In the genomic region with DNA sequence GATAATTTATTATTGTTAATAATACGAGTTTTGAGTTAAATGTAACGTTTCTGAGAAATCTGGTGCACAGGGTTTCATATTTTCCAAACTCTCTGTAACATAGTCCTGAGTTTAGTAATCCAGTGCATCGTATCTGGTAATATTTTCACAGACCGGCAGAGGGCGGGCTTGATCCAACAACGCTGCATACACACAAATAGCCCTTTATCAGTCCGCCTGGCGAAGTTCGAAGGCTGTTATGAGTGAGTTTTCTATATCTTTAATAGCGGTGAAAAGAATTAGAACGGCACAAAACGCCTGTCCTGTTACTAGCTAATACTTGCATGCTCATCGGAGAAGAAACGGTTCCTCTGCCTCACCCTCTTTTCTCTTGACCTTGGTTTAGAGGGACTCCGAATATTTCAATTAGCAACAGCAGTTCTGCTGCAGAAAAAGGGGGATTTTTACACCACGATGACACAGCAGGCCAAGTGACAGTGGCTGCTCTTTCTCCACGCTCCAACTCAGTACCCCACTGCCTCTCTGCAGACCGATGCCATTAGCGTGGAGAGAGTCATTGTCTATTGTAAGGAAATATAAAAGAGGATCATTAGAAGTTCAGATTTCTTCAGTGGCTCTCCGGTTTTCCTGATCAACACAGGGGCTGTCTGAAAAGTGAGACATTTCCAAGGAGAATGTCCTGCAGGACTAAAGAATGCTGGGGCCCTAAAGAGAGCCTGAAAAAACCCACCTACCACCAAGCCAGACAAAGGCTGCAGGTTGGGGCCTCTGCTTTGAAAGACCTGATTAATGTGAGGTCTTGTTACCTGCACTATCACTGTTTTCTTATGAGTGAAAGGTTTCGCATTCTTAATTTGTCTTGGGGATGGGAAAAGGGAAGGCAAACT, we compare ENCODE assay signal across 8 mouse cellular contexts.
DNase-seq lines count a peak whose midpoint lies in the region; ATAC-seq and TF ChIP-seq lines count a peak whose summit lies in the region.

No protein-coding gene starts in this region.

- no peaks in the 10 kb centered on the region for H3K27me3 ChIP-seq in embryonic facial prominence, embryonic 15.5 days
- no peaks in the 10 kb centered on the region for H3K27me3 ChIP-seq in heart, embryonic 12.5 days (replicated peaks)
- no peaks in the 10 kb centered on the region for H3K27me3 ChIP-seq in kidney, embryonic 16.5 days (ENCODE audit: insufficient read depth, low read length)
- no peaks in the 10 kb centered on the region for H3K27me3 ChIP-seq in limb, embryonic 15.5 days
- no peaks in the 10 kb centered on the region for H3K27me3 ChIP-seq in myocyte (ENCODE audit: control insufficient read depth, insufficient read depth, insufficient read length)

- no peak overlapping the region for H3K27ac ChIP-seq in bone marrow, adult 2 months (ENCODE audit: control insufficient read depth, insufficient read depth, low read depth, low read length, poor library complexity)
- no peak overlapping the region for H3K27ac ChIP-seq in embryonic facial prominence, embryonic 15.5 days (replicated peaks)
- H3K27ac ChIP-seq in heart, embryonic 12.5 days (ENCODE audit: poor library complexity, severe bottlenecking), result no peak overlapping the region
- H3K27ac ChIP-seq in kidney, embryonic 16.5 days (ENCODE audit: low read length), result no peak overlapping the region
- H3K27ac ChIP-seq in limb, embryonic 15.5 days, result no peak overlapping the region

- TF ChIP-seq CTCF in bone marrow, adult 2 months (IDR thresholded peaks at IDR 0.05; ENCODE audit: control insufficient read depth, insufficient read depth, low read length), result peak; percentile 32

- H3K4me2 ChIP-seq in embryonic facial prominence, embryonic 15.5 days (replicated peaks), result peak overlapping the region; percentile 54
- H3K4me2 ChIP-seq in heart, embryonic 12.5 days, result peak overlapping the region; percentile 67
- peak overlapping the region; percentile 54 for H3K4me2 ChIP-seq in kidney, embryonic 16.5 days (replicated peaks; ENCODE audit: low read depth, low read length)
- H3K4me2 ChIP-seq in limb, embryonic 15.5 days, result peak overlapping the region; percentile 45
- peak overlapping the region; percentile 81 for H3K4me2 ChIP-seq in myocyte (ENCODE audit: low read depth)

- no peak overlapping the region for H3K9ac ChIP-seq in embryonic facial prominence, embryonic 15.5 days
- H3K9ac ChIP-seq in heart, embryonic 12.5 days, result peak overlapping the region; percentile 35; the same call in 1 of the 2 replicates
- H3K9ac ChIP-seq in kidney, embryonic 16.5 days (replicated peaks; ENCODE audit: low read length), result peak overlapping the region; percentile 55; the same call in 1 of the 2 replicates
- H3K9ac ChIP-seq in limb, embryonic 15.5 days, result no peak overlapping the region

- no peak for TF ChIP-seq POLR2A in bone marrow, adult 2 months (IDR thresholded peaks at IDR 0.05; ENCODE audit: borderline replicate concordance, control insufficient read depth, low read depth, low read length)
- no peak for TF ChIP-seq POLR2A in myocyte (IDR thresholded peaks at IDR 0.05; ENCODE audit: insufficient read length, low read depth)

- peak; percentile 58 for DNase-seq in CD4-positive, CD25-positive, alpha-beta regulatory T cell, adult 2 months (ENCODE audit: low read depth, low spot score)
- DNase-seq in testis, postnatal 10 days (ENCODE audit: low spot score), result peak; percentile 78

- H3K36me3 ChIP-seq in embryonic facial prominence, embryonic 15.5 days, result no peaks in the 10 kb centered on the region
- H3K36me3 ChIP-seq in heart, embryonic 12.5 days, result no peaks in the 10 kb centered on the region
- H3K36me3 ChIP-seq in kidney, embryonic 16.5 days (ENCODE audit: insufficient read depth, low read length), result no peaks in the 10 kb centered on the region
- no peaks in the 10 kb centered on the region for H3K36me3 ChIP-seq in limb, embryonic 15.5 days
- no peaks in the 10 kb centered on the region for H3K36me3 ChIP-seq in myocyte (ENCODE audit: control insufficient read depth, insufficient read depth)

- no peak overlapping the region for H3ac ChIP-seq in myocyte (ENCODE audit: control insufficient read depth, insufficient read length)

- ATAC-seq in embryonic facial prominence, embryonic 15.5 days (ENCODE audit: insufficient number of reproducible peaks, low FRiP score, low TSS enrichment, low read depth), result no peak
- ATAC-seq in heart, embryonic 12.5 days (ENCODE audit: insufficient number of reproducible peaks, low FRiP score), result peak; percentile 51; the same call in 1 of the 2 replicates
- ATAC-seq in kidney, embryonic 16.5 days (ENCODE audit: low FRiP score, low TSS enrichment), result peak; percentile 78; the same call in 1 of the 2 replicates
- ATAC-seq in limb, embryonic 15.5 days (ENCODE audit: insufficient number of reproducible peaks, low FRiP score, low TSS enrichment, low read depth), result 0 out of 2 replicates have a peak, but pooled peaks have one; percentile 55

- WGBS in bone marrow, adult 2 months, result 13% methylated on average over 21 of the region's 21 CpGs
- WGBS in embryonic facial prominence, embryonic 15.5 days, result 14% methylated on average over 21 of the region's 21 CpGs
- 24% methylated on average over 21 of the region's 21 CpGs for WGBS in heart, embryonic 12.5 days
- 16% methylated on average over 21 of the region's 21 CpGs for WGBS in kidney, embryonic 16.5 days
- WGBS in limb, embryonic 15.5 days, result 19% methylated on average over 21 of the region's 21 CpGs

- H3K9me3 ChIP-seq in embryonic facial prominence, embryonic 15.5 days (replicated peaks), result no peaks in the 10 kb centered on the region
- no peaks in the 10 kb centered on the region for H3K9me3 ChIP-seq in heart, embryonic 12.5 days (replicated peaks)
- no peaks in the 10 kb centered on the region for H3K9me3 ChIP-seq in kidney, embryonic 16.5 days (ENCODE audit: low read length)
- no peaks in the 10 kb centered on the region for H3K9me3 ChIP-seq in limb, embryonic 15.5 days

- no peaks in the 10 kb centered on the region for H3K79me2 ChIP-seq in myocyte (ENCODE audit: control insufficient read depth, insufficient read depth)

- no peaks in the 10 kb centered on the region for H3K4me1 ChIP-seq in bone marrow, adult 2 months (ENCODE audit: control insufficient read depth, insufficient read depth, low read length)
- H3K4me1 ChIP-seq in embryonic facial prominence, embryonic 15.5 days, result no peaks in the 10 kb centered on the region
- peaks cover 3% of the 10 kb centered on the region; the same call in 1 of the 2 replicates for H3K4me1 ChIP-seq in heart, embryonic 12.5 days (replicated peaks)
- H3K4me1 ChIP-seq in kidney, embryonic 16.5 days (ENCODE audit: insufficient read depth, low read length), result 0 out of 2 replicates have a peak, but pooled peaks cover 4% of the 10 kb centered on the region
- H3K4me1 ChIP-seq in limb, embryonic 15.5 days, result no peaks in the 10 kb centered on the region

- no peak overlapping the region for H3K4me3 ChIP-seq in bone marrow, adult 2 months (replicated peaks; ENCODE audit: control insufficient read depth, low read depth, low read length)
- H3K4me3 ChIP-seq in embryonic facial prominence, embryonic 15.5 days (replicated peaks), result peak overlapping the region; percentile 30
- peak overlapping the region; percentile 34 for H3K4me3 ChIP-seq in heart, embryonic 12.5 days
- peak overlapping the region; percentile 36 for H3K4me3 ChIP-seq in kidney, embryonic 16.5 days (ENCODE audit: low read length)
- H3K4me3 ChIP-seq in limb, embryonic 15.5 days, result peak overlapping the region; percentile 27
- H3K4me3 ChIP-seq in myocyte, result no peak overlapping the region

TF ChIP-seq in myocyte, 11 proteins besides CTCF, POLR2A, EP300 and RAD21:
- TF ChIP-seq MAX (IDR thresholded peaks at IDR 0.05; ENCODE audit: low read depth), result no peak
- TF ChIP-seq TCF3 (IDR thresholded peaks at IDR 0.05; ENCODE audit: insufficient read length, low read depth), result no peak
TF ChIP-seq in myocyte: peak in this region for 0.

Comparison
In these comparisons a context has a peak if more than half of its experiments do, and no peak if none do; other contexts are left out.
1. H3K4me3 ChIP-seq: peak in embryonic facial prominence, embryonic 15.5 days (single experiment), heart, embryonic 12.5 days (single experiment), kidney, embryonic 16.5 days (single experiment) and limb, embryonic 15.5 days (single experiment); none in bone marrow, adult 2 months (single experiment) and myocyte (single experiment).
2. H3K9ac ChIP-seq: peak in heart, embryonic 12.5 days (single experiment) and kidney, embryonic 16.5 days (single experiment); none in embryonic facial prominence, embryonic 15.5 days (single experiment) and limb, embryonic 15.5 days (single experiment).
3. Peak in every context shown above with its lines, with median percentiles within 50 percentile points of each other: H3K4me2 ChIP-seq.